Mouse (Mus musculus): ENCODE data around the gene Kcnc2. TPM values are rescaled to one million over a fixed set of nuclear protein-coding genes. Genes with fewer than 3 reads are reported as not detected.
A peak's percentile ranks its signal among the peaks of the same experiment; 100 is the strongest.

Kcnc2 gene
- polyA plus RNA-seq, 2 experiments, result not detected

DNA sequence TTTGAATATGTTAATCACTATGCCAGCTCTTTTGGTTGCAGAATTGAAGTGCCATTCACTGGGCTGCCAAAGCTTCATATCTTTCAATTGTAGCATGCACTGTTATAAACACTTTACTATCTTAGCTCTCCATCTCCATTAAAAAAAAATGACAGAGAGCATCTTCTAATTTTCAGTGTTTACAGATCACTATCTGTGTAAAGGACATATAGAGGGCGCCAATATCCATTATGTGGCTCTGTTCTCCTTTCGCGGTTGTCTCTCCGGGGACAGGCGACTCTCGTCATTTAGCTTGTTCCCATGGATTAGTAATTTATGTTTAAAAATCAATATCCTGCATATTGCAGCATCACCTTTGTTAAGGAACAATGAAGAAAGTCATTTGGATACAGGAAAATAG lies 109.7 kb downstream of the Kcnc2 start:
- H3K4me2 ChIP-seq (ENCODE audit: low read depth), result no peak overlapping the region
- H3K27me3 ChIP-seq (ENCODE audit: control insufficient read depth, insufficient read depth, low read length), result no peaks in the 10 kb centered on the region
- no peak overlapping the region for H3K9ac ChIP-seq (replicated peaks)
- H3K27ac ChIP-seq, result no peak overlapping the region
- no peak overlapping the region for H3K4me3 ChIP-seq (ENCODE audit: insufficient read depth in 1 of 2, low read depth in 2 of 2, low read length in 2 of 2)
- no peaks in the 10 kb centered on the region for H3K4me1 ChIP-seq (replicated peaks; ENCODE audit: control insufficient read depth in 2 of 2, insufficient read depth in 2 of 2, low read length in 1 of 2)
- ATAC-seq (ENCODE audit: insufficient read depth) (no peak), DNase-seq (ENCODE audit: low read depth in 3 of 3, low spot score in 3 of 3) (no peak)
- no peaks in the 10 kb centered on the region for H3K36me3 ChIP-seq (replicated peaks; ENCODE audit: control insufficient read depth, insufficient read depth, low read depth)
- TF ChIP-seq CTCF (IDR thresholded peaks at IDR 0.05; ENCODE audit: low read depth), result no peak
- no peak for TF ChIP-seq EP300 (IDR thresholded peaks at IDR 0.05; ENCODE audit: low read depth)
- no peaks in the 10 kb centered on the region for H3K9me3 ChIP-seq (ENCODE audit: control insufficient read depth, low read length)
- WGBS (ENCODE audit: insufficient replicate concordance), result 72% methylated on average over 6 of the region's 6 CpGs

DNA sequence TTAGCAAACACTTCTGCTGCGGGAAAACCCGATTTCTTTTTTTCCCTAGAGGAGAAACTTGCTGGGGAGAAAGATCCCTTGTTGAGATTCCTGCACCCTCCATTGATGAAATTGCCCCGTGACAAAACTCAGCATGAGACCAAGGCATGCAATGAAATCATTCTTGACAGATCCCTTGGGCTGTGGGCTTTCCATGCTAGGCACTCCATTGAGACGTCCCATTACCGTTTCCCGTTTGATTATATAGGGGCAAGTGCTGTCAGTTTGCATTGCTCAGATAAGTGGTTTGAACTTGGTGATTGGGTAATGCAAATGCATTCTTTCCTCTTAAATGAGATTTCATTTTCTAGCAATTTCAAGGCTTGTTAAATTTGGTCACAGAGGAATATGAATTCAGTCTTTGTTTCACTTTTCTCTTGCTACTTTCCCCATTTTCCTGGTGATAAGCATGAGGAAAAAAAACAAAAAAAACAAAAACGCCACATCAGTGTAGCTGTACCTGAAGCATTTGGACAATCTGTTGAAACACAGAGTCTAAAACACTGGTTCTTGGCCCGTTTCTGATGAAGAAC lies 123.6 kb downstream of the Kcnc2 start:
- Histone ChIP-seq H3K27ac (no peak overlapping the region), H3K27me3 (ENCODE audit: control insufficient read depth, insufficient read depth, low read length) (no peaks in the 10 kb centered on the region), H3K9me3 (ENCODE audit: control insufficient read depth, low read length) (no peaks in the 10 kb centered on the region), H3K9ac (replicated peaks) (no peak overlapping the region), H3K36me3 (replicated peaks; ENCODE audit: control insufficient read depth, insufficient read depth, low read depth) (no peaks in the 10 kb centered on the region), H3K4me1 (replicated peaks; ENCODE audit: control insufficient read depth in 2 of 2, insufficient read depth in 2 of 2, low read length in 1 of 2) (no peaks in the 10 kb centered on the region), H3K4me2 (ENCODE audit: low read depth) (no peak overlapping the region), H3K4me3 (ENCODE audit: insufficient read depth in 1 of 2, low read depth in 2 of 2, low read length in 2 of 2) (no peak overlapping the region)
- ATAC-seq (ENCODE audit: insufficient read depth) (no peak), DNase-seq (ENCODE audit: low read depth in 3 of 3, low spot score in 3 of 3) (no peak)
- TF ChIP-seq EP300 (IDR thresholded peaks at IDR 0.05; ENCODE audit: low read depth), result no peak
- no peak for TF ChIP-seq CTCF (IDR thresholded peaks at IDR 0.05; ENCODE audit: low read depth)
- 53% methylated on average over 8 of the region's 8 CpGs for WGBS (ENCODE audit: insufficient replicate concordance)

DNA sequence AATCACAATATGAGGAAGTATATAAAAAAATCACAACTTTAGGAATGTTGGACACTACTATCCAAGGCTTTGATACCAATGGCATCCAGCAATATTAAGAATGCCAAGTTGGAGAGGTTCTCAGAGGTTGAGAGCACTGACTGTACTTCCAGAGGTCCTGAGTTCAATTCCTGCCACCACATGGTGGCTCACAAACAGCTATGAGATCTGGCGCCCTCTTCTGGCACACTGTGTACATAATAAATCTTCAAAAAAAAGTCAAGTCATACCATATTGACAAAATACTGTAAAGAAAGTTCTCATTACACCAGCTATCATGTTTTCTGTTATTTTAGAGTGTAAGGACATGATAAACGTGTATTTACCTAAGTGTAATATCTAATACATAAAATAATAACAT lies 126.3 kb downstream of the Kcnc2 start:
- Histone ChIP-seq H3K9me3 (ENCODE audit: control insufficient read depth, low read length) (no peaks in the 10 kb centered on the region), H3K4me3 (ENCODE audit: insufficient read depth in 1 of 2, low read depth in 2 of 2, low read length in 2 of 2) (no peak overlapping the region), H3K36me3 (replicated peaks; ENCODE audit: control insufficient read depth, insufficient read depth, low read depth) (no peaks in the 10 kb centered on the region), H3K4me2 (ENCODE audit: low read depth) (no peak overlapping the region), H3K9ac (replicated peaks) (no peak overlapping the region), H3K4me1 (replicated peaks; ENCODE audit: control insufficient read depth in 2 of 2, insufficient read depth in 2 of 2, low read length in 1 of 2) (no peaks in the 10 kb centered on the region), H3K27ac (no peak overlapping the region), H3K27me3 (ENCODE audit: control insufficient read depth, insufficient read depth, low read length) (no peaks in the 10 kb centered on the region)
- 18% methylated on average over 2 of the region's 2 CpGs for WGBS (ENCODE audit: insufficient replicate concordance)
- TF ChIP-seq CTCF (IDR thresholded peaks at IDR 0.05; ENCODE audit: low read depth), result peak; percentile 18; the same call in 1 of the 2 replicates
- TF ChIP-seq EP300 (IDR thresholded peaks at IDR 0.05; ENCODE audit: low read depth), result no peak
- no peak for DNase-seq (ENCODE audit: low read depth in 3 of 3, low spot score in 3 of 3)
- ATAC-seq (ENCODE audit: insufficient read depth), result no peak

DNA sequence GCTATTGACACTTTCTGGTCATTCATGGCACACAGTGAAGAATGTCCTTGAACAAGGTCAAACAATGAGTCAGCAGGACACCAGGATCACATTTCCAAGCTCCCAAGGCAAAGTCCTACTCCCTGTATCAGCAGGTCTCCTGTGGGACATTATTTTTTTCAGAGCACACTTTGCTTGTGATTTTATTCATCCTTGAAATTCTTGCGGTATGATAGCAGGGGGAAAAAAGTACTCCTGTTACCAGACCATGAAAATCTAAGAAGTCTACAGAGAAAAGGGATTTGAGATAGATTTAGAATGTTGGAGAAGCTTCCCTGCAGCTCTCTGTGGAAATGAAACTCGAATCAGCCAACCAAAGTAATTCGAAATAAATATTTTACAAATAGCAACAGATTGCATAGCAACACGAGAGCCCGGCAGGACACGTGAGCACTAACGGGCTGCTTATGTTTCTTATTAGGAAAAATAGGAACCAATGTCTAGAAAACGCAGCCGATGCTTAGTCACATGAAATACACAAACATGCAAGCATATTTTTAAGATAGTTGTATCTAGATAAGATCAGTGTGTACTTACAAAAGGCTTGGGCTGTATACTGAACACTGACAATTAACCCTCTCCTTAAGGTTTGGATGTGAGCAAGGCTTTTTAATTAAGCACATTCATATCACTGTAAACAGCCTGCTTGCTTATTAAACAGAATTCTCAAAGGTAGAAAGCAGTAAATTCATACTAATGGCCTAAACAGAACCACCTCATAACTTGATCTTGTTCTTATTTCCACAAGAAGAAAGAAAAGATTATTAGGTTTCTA lies 129.9 kb downstream of the Kcnc2 start:
- no peak overlapping the region for H3K4me2 ChIP-seq (ENCODE audit: low read depth)
- DNase-seq (ENCODE audit: low read depth in 3 of 3, low spot score in 3 of 3) (no peak), ATAC-seq (ENCODE audit: insufficient read depth) (no peak)
- H3K9me3 ChIP-seq (ENCODE audit: control insufficient read depth, low read length), result no peaks in the 10 kb centered on the region
- 65% methylated on average over 9 of the region's 9 CpGs for WGBS (ENCODE audit: insufficient replicate concordance)
- no peak overlapping the region for H3K4me3 ChIP-seq (ENCODE audit: insufficient read depth in 1 of 2, low read depth in 2 of 2, low read length in 2 of 2)
- no peak for TF ChIP-seq CTCF (IDR thresholded peaks at IDR 0.05; ENCODE audit: low read depth)
- TF ChIP-seq EP300 (IDR thresholded peaks at IDR 0.05; ENCODE audit: low read depth), result no peak
- H3K9ac ChIP-seq (replicated peaks), result no peak overlapping the region
- H3K36me3 ChIP-seq (replicated peaks; ENCODE audit: control insufficient read depth, insufficient read depth, low read depth), result no peaks in the 10 kb centered on the region
- no peak overlapping the region for H3K27ac ChIP-seq
- no peaks in the 10 kb centered on the region for H3K4me1 ChIP-seq (replicated peaks; ENCODE audit: control insufficient read depth in 2 of 2, insufficient read depth in 2 of 2, low read length in 1 of 2)
- H3K27me3 ChIP-seq (ENCODE audit: control insufficient read depth, insufficient read depth, low read length), result no peaks in the 10 kb centered on the region

- no peaks in the 10 kb centered on the region for H3K27me3 ChIP-seq (ENCODE audit: control insufficient read depth, insufficient read depth, low read length)
- TF ChIP-seq CTCF (IDR thresholded peaks at IDR 0.05; ENCODE audit: low read depth) (no peak), EP300 (IDR thresholded peaks at IDR 0.05; ENCODE audit: low read depth) (no peak)
- no peak overlapping the region for H3K4me2 ChIP-seq (ENCODE audit: low read depth)
- no peak overlapping the region for H3K27ac ChIP-seq
- H3K9me3 ChIP-seq (ENCODE audit: control insufficient read depth, low read length), result no peaks in the 10 kb centered on the region
- ATAC-seq (ENCODE audit: insufficient read depth) (no peak), DNase-seq (ENCODE audit: low read depth in 3 of 3, low spot score in 3 of 3) (no peak)
- H3K4me1 ChIP-seq (replicated peaks; ENCODE audit: control insufficient read depth in 2 of 2, insufficient read depth in 2 of 2, low read length in 1 of 2), result no peaks in the 10 kb centered on the region
- no peak overlapping the region for H3K4me3 ChIP-seq (ENCODE audit: insufficient read depth in 1 of 2, low read depth in 2 of 2, low read length in 2 of 2)
- no peaks in the 10 kb centered on the region for H3K36me3 ChIP-seq (replicated peaks; ENCODE audit: control insufficient read depth, insufficient read depth, low read depth)
- WGBS (ENCODE audit: insufficient replicate concordance), result 53% methylated on average over 2 of the region's 2 CpGs
- H3K9ac ChIP-seq (replicated peaks), result no peak overlapping the region
These were observed 138.6 kb downstream of the Kcnc2 start for GRCm38 (mm10) chr10:112409525-112409924.

Measured in liver, embryonic 14.5 days (tissue).